Mouse (Mus musculus): ENCODE measurements around the gene Shc3. TPM values are rescaled to one million over a fixed set of nuclear protein-coding genes. Genes with fewer than 3 reads are reported as not detected.

Shc3 gene
- total RNA-seq, 2 experiments from 2014 or later = not detected

GRCm38 (mm10) chr13:51490195-51490594 is 79.0 kb downstream of the Shc3 start:
- no peak for ATAC-seq (replicated peaks; ENCODE audit: low FRiP score, poor library complexity, severe bottlenecking)

- no peak for ATAC-seq (replicated peaks; ENCODE audit: low FRiP score, poor library complexity, severe bottlenecking)
Measured at GRCm38 (mm10) chr13:51488945-51489344, 80.3 kb downstream of the Shc3 start.

- ATAC-seq (replicated peaks; ENCODE audit: low FRiP score, poor library complexity, severe bottlenecking) = no peak
Measured at GRCm38 (mm10) chr13:51485291-51485690, 83.9 kb downstream of the Shc3 start.

- no peak for ATAC-seq (replicated peaks; ENCODE audit: low FRiP score, poor library complexity, severe bottlenecking)
Measured at GRCm38 (mm10) chr13:51482786-51483185, 86.4 kb downstream of the Shc3 start.

- ATAC-seq (replicated peaks; ENCODE audit: low FRiP score, poor library complexity, severe bottlenecking) = no peak
Measured at GRCm38 (mm10) chr13:51480341-51481011, 88.7 kb downstream of the Shc3 start.

GRCm38 (mm10) chr13:51479826-51480225 is 89.4 kb downstream of the Shc3 start:
- no peak for ATAC-seq (replicated peaks; ENCODE audit: low FRiP score, poor library complexity, severe bottlenecking)

- no peak for ATAC-seq (replicated peaks; ENCODE audit: low FRiP score, poor library complexity, severe bottlenecking)
Measured at GRCm38 (mm10) chr13:51476991-51477390, 92.2 kb downstream of the Shc3 start.

- no peak for ATAC-seq (replicated peaks; ENCODE audit: low FRiP score, poor library complexity, severe bottlenecking)
Measured at GRCm38 (mm10) chr13:51468697-51469250, 100.4 kb downstream of the Shc3 start.

- ATAC-seq (replicated peaks; ENCODE audit: low FRiP score, poor library complexity, severe bottlenecking) = no peak
Measured at GRCm38 (mm10) chr13:51466117-51466841, 102.9 kb downstream of the Shc3 start.

- no peak for ATAC-seq (replicated peaks; ENCODE audit: low FRiP score, poor library complexity, severe bottlenecking)
Measured at GRCm38 (mm10) chr13:51464294-51464693, 104.9 kb downstream of the Shc3 start.

GRCm38 (mm10) chr13:51456190-51456878 is 112.9 kb downstream of the Shc3 start:
- no peak for ATAC-seq (replicated peaks; ENCODE audit: low FRiP score, poor library complexity, severe bottlenecking)

- ATAC-seq (replicated peaks; ENCODE audit: low FRiP score, poor library complexity, severe bottlenecking) = no peak
Measured at GRCm38 (mm10) chr13:51446550-51446949, 122.7 kb downstream of the Shc3 start.

GRCm38 (mm10) chr13:51442922-51443321 is 126.3 kb downstream of the Shc3 start:
- no peak for ATAC-seq (replicated peaks; ENCODE audit: low FRiP score, poor library complexity, severe bottlenecking)

GRCm38 (mm10) chr13:51437105-51438085 is 131.8 kb downstream of the Shc3 start:
- ATAC-seq (replicated peaks; ENCODE audit: low FRiP score, poor library complexity, severe bottlenecking) = no peak

- ATAC-seq (replicated peaks; ENCODE audit: low FRiP score, poor library complexity, severe bottlenecking) = no peak
Measured at GRCm38 (mm10) chr13:51435146-51435545, 134.1 kb downstream of the Shc3 start.

GRCm38 (mm10) chr13:51434460-51434859 is 134.8 kb downstream of the Shc3 start:
- ATAC-seq (replicated peaks; ENCODE audit: low FRiP score, poor library complexity, severe bottlenecking) = no peak

GRCm38 (mm10) chr13:51433371-51433770 is 135.8 kb downstream of the Shc3 start:
- ATAC-seq (replicated peaks; ENCODE audit: low FRiP score, poor library complexity, severe bottlenecking) = no peak

- ATAC-seq (replicated peaks; ENCODE audit: low FRiP score, poor library complexity, severe bottlenecking) = no peak
Measured at GRCm38 (mm10) chr13:51425662-51426443, 143.4 kb downstream of the Shc3 start.

GRCm38 (mm10) chr13:51424647-51425046 is 144.6 kb downstream of the Shc3 start:
- ATAC-seq (replicated peaks; ENCODE audit: low FRiP score, poor library complexity, severe bottlenecking) = no peak
